Mouse (Mus musculus) liver, adult 2 months (tissue): ENCODE results near the gene Msrb1. TPM values are rescaled to one million over a fixed set of nuclear protein-coding genes. Genes with fewer than 3 reads are reported as not detected.

ENCODE experiments used
- DNase-seq: peaks from one replicate; pipeline ENCODE4 v3.0.0-alpha.2; 2011; ENCODE audit warnings: low read depth, low spot score; ENCODE audit errors: extremely low read depth
- H3K27ac ChIP-seq: fragments of 200-500 bp; replicated peaks from 2 replicates; pipeline ENCODE4 v1.5.1; 2012; ENCODE audit warnings: low read depth, mild to moderate bottlenecking, control low read depth, inconsistent platforms, low read length; ENCODE audit not compliant: insufficient read depth
- H3K27me3 ChIP-seq: fragments of 200-500 bp; 2 replicates; pipeline ENCODE4 v1.6.1; 2012; ENCODE audit warnings: mild to moderate bottlenecking, moderate library complexity, low read length, inconsistent platforms; ENCODE audit not compliant: control insufficient read depth, insufficient read depth
- H3K36me3 ChIP-seq: fragments of 200-500 bp; 2 replicates; pipeline ENCODE4 v1.6.1; 2012; ENCODE audit warnings: low read length, inconsistent platforms; ENCODE audit not compliant: control insufficient read depth, insufficient read depth
- H3K4me1 ChIP-seq: fragments of 200-500 bp; 2 replicates; pipeline ENCODE4 v1.6.1; 2011; ENCODE audit warnings: low read length; ENCODE audit not compliant: control insufficient read depth, insufficient read depth
- H3K4me3 ChIP-seq: fragments of 200-500 bp; 2 replicates; pipeline ENCODE4 v1.5.1; 2011; ENCODE audit warnings: low read depth, mild to moderate bottlenecking, control low read depth, low read length, moderate library complexity; ENCODE audit not compliant: insufficient read depth
- H3K79me2 ChIP-seq: fragments of 200-500 bp; 2 replicates; pipeline ENCODE4 v1.6.1; 2012; ENCODE audit warnings: inconsistent platforms, mild to moderate bottlenecking, low read length, moderate library complexity; ENCODE audit not compliant: control insufficient read depth, insufficient read depth
- H3K9ac ChIP-seq: fragments of 200-500 bp; 2 replicates; pipeline ENCODE4 v1.6.1; 2012; ENCODE audit warnings: low read depth, mild to moderate bottlenecking, control low read depth, inconsistent platforms, low read length
- CTCF ChIP-seq: fragments of 200-500 bp; IDR thresholded peaks from 2 replicates; pipeline ENCODE4 v1.5.1; 2011; ENCODE audit warnings: low read depth, low read length, control low read depth
- POLR2A ChIP-seq: fragments of 200-500 bp; IDR thresholded peaks from 2 replicates; pipeline ENCODE4 v1.6.1; 2011; ENCODE audit warnings: low read length, control low read depth; ENCODE audit not compliant: insufficient read depth; ENCODE audit errors: extremely low read depth
- WGBS: fragments of 180-500 bp; shearing (Covaris S2); methylation state at CpG from one replicate; pipeline ENCODE4 v1.1.7; 2018; 5-methylcytosine and 5-hydroxymethylcytosine counted together
- polyA plus RNA-seq: library from polyadenylated mRNA; depleted of rRNA; stranded (reverse); fragments of >200 nt; gene quantifications from 2 replicates; pipeline ENCODE4 v1.2.3, GENCODE M21; 2012
- total RNA-seq: library from RNA; depleted of rRNA; stranded (reverse); fragments of >200 nt; gene quantifications from 2 replicates; pipeline ENCODE4 v1.2.3, GENCODE M21; 2014

Gene Msrb1
- total and polyA plus RNA-seq, 2 experiments: 184 to 506 TPM

GRCm38 (mm10) chr17:24742307-24742706, 5.9 kb downstream of the Msrb1 start:
- H3K27ac ChIP-seq: peak overlapping the region; percentile 88
- 16% methylated on average over 8 of the region's 8 CpGs for WGBS
- no peak for TF ChIP-seq CTCF
- TF ChIP-seq POLR2A: no peak
- DNase-seq: peak; percentile 99
- no peak overlapping the region for H3K4me3 ChIP-seq
- no peaks in the 10 kb centered on the region for H3K27me3 ChIP-seq
- peak overlapping the region; percentile 20; the same call in 1 of the 2 replicates for H3K9ac ChIP-seq
- H3K4me1 ChIP-seq: peaks cover 34% of the 10 kb centered on the region
- H3K79me2 ChIP-seq: no peaks in the 10 kb centered on the region; the same call in 1 of the 2 replicates
- peaks cover 15% of the 10 kb centered on the region; the same call in 1 of the 2 replicates for H3K36me3 ChIP-seq

DNA sequence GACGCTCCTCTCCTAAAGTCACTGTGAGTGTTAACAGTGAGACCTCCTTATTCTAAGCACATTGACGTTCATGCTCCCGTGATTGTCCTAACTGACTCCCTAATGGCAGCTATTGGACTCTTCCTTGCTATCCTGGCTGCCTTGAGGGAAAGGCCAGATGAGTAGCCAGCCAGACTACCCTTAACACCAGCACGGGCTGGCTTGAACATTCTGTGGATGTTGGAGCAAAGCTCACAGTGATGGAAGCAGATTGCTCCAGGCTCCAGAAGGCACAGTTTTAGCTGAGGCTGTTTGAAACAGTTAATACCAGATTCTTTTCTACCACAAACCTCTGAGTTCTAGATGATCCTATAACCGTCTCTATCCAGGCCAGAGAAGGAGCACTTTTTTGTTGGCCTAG, 7.5 kb downstream of the Msrb1 start:
- Histone ChIP-seq H3K9ac (peak overlapping the region; percentile 42), H3K36me3 (peaks cover 15% of the 10 kb centered on the region; the same call in 1 of the 2 replicates), H3K27me3 (no peaks in the 10 kb centered on the region), H3K27ac (peak overlapping the region; percentile 88), H3K4me1 (peaks cover 34% of the 10 kb centered on the region), H3K79me2 (no peaks in the 10 kb centered on the region), H3K4me3 (no peak overlapping the region)
- WGBS: 52% methylated on average over 5 of the region's 5 CpGs
- TF ChIP-seq POLR2A (no peak), CTCF (no peak)
- peak; percentile 34 for DNase-seq

DNA sequence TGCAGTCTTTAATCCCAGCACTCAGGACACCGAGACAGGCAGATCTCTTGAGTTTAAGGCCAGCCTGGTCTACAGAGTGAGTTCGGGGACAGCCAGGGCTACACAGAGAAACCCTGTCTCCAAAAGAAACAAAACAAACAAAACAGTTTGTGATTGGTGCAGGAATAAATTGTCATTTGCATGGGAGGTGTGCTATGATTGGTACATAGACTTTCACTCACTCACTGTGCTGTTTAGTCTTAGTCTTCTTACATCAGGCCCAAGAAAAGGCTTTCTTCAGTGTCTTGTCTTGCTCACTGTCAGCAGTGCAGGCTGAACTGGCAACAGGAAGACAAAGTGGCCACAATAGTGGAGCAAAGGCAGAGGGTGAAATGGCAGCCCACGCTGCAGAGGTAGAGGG, 7.9 kb downstream of the Msrb1 start:
- H3K9ac ChIP-seq: peak overlapping the region; percentile 41

GRCm38 (mm10) chr17:24745526-24746497, 9.4 kb downstream of the Msrb1 start:
- peak; percentile 75 for TF ChIP-seq CTCF
- TF ChIP-seq POLR2A: no peak
- WGBS: 23% methylated on average over 7 of the region's 7 CpGs

More for the DNA sequence above, 7.9 kb downstream of the Msrb1 start:
- H3K4me3 ChIP-seq: no peak overlapping the region
- H3K79me2 ChIP-seq: no peaks in the 10 kb centered on the region
- peaks cover 30% of the 10 kb centered on the region for H3K4me1 ChIP-seq
- no peak for TF ChIP-seq CTCF
- no peak for TF ChIP-seq POLR2A
- peaks cover 15% of the 10 kb centered on the region; the same call in 1 of the 2 replicates for H3K36me3 ChIP-seq
- peak; percentile 57 for DNase-seq
- no peaks in the 10 kb centered on the region for H3K27me3 ChIP-seq
- H3K27ac ChIP-seq: peak overlapping the region; percentile 88
- 50% methylated on average over 3 of the region's 3 CpGs for WGBS

DNA sequence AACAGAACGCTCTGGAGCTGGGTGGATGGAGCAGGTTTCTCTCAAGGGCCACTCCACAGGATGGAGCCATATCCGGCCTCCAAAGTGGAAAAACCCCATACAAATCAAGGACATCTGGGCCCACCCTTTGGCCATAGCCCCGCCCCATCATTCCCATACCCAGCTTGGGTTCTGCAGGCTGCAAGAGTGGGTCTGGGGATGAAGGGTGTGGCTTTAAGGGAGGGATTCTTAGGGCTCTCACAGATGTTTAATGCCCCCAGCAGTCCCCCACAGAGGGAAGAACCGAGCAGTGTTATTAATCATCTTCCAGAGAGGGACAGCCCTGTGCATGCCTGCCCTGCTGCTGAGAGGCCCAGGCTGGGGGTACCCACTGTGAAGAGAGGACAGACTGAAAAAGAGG, 10.5 kb downstream of the Msrb1 start:
- H3K27me3 ChIP-seq: no peaks in the 10 kb centered on the region
- H3K79me2 ChIP-seq: no peaks in the 10 kb centered on the region
- peaks cover 2% of the 10 kb centered on the region; the same call in 1 of the 2 replicates for H3K36me3 ChIP-seq
- no peak overlapping the region for H3K4me3 ChIP-seq
- DNase-seq: no peak
- H3K27ac ChIP-seq: no peak overlapping the region
- no peak overlapping the region for H3K9ac ChIP-seq
- TF ChIP-seq CTCF (no peak), POLR2A (no peak)
- peaks cover 13% of the 10 kb centered on the region for H3K4me1 ChIP-seq
- WGBS: 75% methylated on average over 4 of the region's 4 CpGs

More at GRCm38 (mm10) chr17:24745526-24746497, 9.4 kb downstream of the Msrb1 start:
- H3K36me3 ChIP-seq: peaks cover 8% of the 10 kb centered on the region; the same call in 1 of the 2 replicates
- H3K27ac ChIP-seq: no peak overlapping the region
- no peak overlapping the region for H3K4me3 ChIP-seq
- peaks cover 23% of the 10 kb centered on the region for H3K4me1 ChIP-seq
- no peaks in the 10 kb centered on the region for H3K79me2 ChIP-seq
- H3K27me3 ChIP-seq: no peaks in the 10 kb centered on the region
- H3K9ac ChIP-seq: no peak overlapping the region
- DNase-seq: peak; percentile 84
